Mouse (Mus musculus) liver, embryonic 13.5 days (tissue): ENCODE measurements around the gene Zscan12. TPM values are rescaled to one million over a fixed set of nuclear protein-coding genes. Genes with fewer than 3 reads are reported as not detected.

Experiments
- ATAC-seq: fragments of 200-750 bp; cut with Nextera tagmentation; 2 replicates; pipeline ENCODE4 v1.8.0; 2017; ENCODE audit warnings: low read depth, mild to moderate bottlenecking, moderate number of reproducible peaks, moderate library complexity
- DNase-seq: peaks from one replicate; pipeline ENCODE4 v3.0.0; 2022
- H3K27ac ChIP-seq: fragments of 300-500 bp; sonication (generic); 2 replicates; pipeline ENCODE4 v1.5.1; 2015; ENCODE audit warnings: moderate library complexity, mild to moderate bottlenecking, inconsistent platforms
- H3K27me3 ChIP-seq: fragments of 300-500 bp; sonication (generic); 2 replicates; pipeline ENCODE4 v1.6.1; 2015; ENCODE audit warnings: mild to moderate bottlenecking, inconsistent platforms
- H3K36me3 ChIP-seq: fragments of 300-500 bp; sonication (generic); 2 replicates; pipeline ENCODE4 v1.6.1; 2015; ENCODE audit warnings: mild to moderate bottlenecking, inconsistent platforms
- H3K4me1 ChIP-seq: fragments of 300-500 bp; sonication (generic); replicated peaks from 2 replicates; pipeline ENCODE4 v1.6.1; 2015; ENCODE audit warnings: inconsistent platforms
- H3K4me2 ChIP-seq: fragments of 300-500 bp; sonication (generic); 2 replicates; pipeline ENCODE4 v1.6.1; 2015; ENCODE audit warnings: inconsistent platforms, mild to moderate bottlenecking, moderate library complexity
- H3K4me3 ChIP-seq: fragments of 300-500 bp; sonication (generic); replicated peaks from 2 replicates; pipeline ENCODE4 v1.5.1; 2015; ENCODE audit warnings: mild to moderate bottlenecking, inconsistent platforms
- H3K9ac ChIP-seq: fragments of 300-500 bp; sonication (generic); 2 replicates; pipeline ENCODE4 v1.6.1; 2015; ENCODE audit warnings: mild to moderate bottlenecking, inconsistent platforms
- H3K9me3 ChIP-seq: fragments of 300-500 bp; sonication (generic); replicated peaks from 2 replicates; pipeline ENCODE4 v1.6.1; 2016; ENCODE audit warnings: inconsistent platforms
- WGBS: fragments of 180-500 bp; shearing (Covaris S2); methylation state at CpG from one replicate; pipeline ENCODE4 v1.1.7; 2015; ENCODE audit not compliant: insufficient replicate concordance; 5-methylcytosine and 5-hydroxymethylcytosine counted together
- polyA plus RNA-seq: library from polyadenylated mRNA; unstranded; fragments of >200 nt; fragmentation: Nextera tagmentation; extraction: Ambion mirVana; gene quantifications from 2 replicates; pipeline ENCODE4 v1.2.1, GENCODE M21; 2015

Gene Zscan12
- polyA plus RNA-seq, 1 experiment from 2014 or later = 4.4 TPM

DNA sequence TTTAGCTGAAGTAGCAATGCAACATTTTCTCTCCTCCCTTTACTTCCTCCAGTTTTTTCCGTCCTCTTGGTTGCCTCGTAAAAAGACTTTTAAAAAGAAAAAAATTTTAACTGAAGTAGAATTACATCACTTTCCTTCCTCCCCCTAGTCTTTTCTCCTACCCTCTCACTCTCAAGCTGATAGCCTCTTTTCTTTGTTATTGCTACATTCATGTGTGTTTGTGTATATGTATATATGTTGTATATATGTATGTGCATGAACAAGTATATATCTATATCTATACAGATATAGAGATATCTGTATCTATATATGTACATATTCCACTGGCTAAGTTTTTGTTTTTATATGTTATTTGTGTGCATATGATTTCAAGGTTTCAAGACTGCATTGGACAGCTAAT lies 40.2 kb downstream of the Zscan12 start:
- peak overlapping the region; percentile 82 for H3K4me2 ChIP-seq
- no peak overlapping the region; the same call in 1 of the 2 replicates for H3K27ac ChIP-seq
- H3K27me3 ChIP-seq = no peaks in the 10 kb centered on the region
- 0% methylated on average over 2 of the region's 2 CpGs for WGBS
- peak overlapping the region; percentile 86 for H3K4me3 ChIP-seq
- DNase-seq (no peak), ATAC-seq (0 out of 2 replicates have a peak, but pooled peaks have one; percentile 22)
- H3K36me3 ChIP-seq = peaks cover 17% of the 10 kb centered on the region
- no peaks in the 10 kb centered on the region for H3K9me3 ChIP-seq
- H3K9ac ChIP-seq = peak overlapping the region; percentile 91
- peaks cover 23% of the 10 kb centered on the region for H3K4me1 ChIP-seq

DNA sequence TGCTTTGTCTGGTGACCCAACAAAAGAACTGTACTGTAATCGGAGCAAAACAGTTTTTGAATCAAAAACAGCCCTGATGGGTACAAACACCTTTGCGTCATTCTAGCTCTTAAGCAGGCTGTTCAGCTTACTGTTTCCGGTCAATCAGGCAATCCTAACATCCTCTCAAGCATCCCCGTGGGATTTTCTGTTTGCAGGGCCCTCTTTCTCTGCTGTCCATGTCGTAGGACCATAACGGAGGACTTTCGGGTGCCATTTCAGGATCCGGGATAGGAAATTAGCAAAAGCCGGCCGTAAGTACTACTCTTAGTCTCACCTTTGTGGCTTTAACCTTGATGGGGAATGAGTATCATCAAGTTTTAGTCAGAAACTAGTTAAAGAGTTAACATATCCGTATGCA lies 44.7 kb downstream of the Zscan12 start:
- peak overlapping the region; percentile 72; the same call in 1 of the 2 replicates for H3K4me2 ChIP-seq
- ATAC-seq (no peak), DNase-seq (no peak)
- peak overlapping the region; percentile 79; the same call in 1 of the 2 replicates for H3K27ac ChIP-seq
- H3K4me1 ChIP-seq = peaks cover 15% of the 10 kb centered on the region
- H3K4me3 ChIP-seq = no peak overlapping the region
- no peaks in the 10 kb centered on the region for H3K27me3 ChIP-seq
- no peaks in the 10 kb centered on the region for H3K36me3 ChIP-seq
- H3K9me3 ChIP-seq = no peaks in the 10 kb centered on the region
- no peak overlapping the region for H3K9ac ChIP-seq
- WGBS = 83% methylated on average over 11 of the region's 11 CpGs

DNA sequence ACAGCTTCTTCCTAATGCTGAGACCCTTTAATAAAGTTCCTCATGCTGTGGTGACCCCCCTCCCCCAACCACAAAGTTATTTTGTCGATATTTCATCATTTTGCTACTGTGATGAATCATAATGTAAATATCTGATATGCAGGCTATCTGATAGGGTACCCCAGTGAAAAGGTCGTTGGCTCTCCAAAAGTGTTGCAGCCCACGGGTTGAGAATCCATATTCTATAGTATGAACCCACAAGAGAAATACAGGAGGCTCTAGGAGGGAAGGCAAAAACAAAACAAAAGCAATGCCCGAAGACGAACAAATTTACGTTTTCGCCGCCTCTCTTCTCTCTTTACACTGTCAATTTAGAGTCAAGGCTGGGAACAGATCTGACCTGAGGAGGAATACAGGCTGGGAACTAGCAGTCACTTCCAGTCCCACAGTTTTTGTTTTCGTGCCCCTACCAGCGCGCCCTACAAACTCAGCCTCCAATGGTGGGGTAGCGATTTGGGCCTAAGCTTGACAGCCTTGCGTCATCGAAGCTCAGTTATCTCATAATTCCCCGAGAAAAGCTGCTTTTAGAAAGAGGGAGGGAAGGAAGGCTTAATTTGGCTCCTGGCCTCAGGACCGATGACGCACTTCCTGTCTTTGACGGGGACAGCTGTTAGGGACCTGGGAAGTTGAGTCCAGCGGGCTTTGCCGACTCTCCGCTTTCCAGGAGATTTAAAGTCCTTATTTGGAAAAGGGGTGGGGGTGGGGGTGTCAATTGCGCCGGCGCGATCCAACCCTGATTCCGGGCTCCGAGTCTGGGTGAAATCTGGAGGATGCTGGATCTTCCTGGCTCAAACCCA lies 45.6 kb downstream of the Zscan12 start:
- peak overlapping the region; percentile 76 for H3K9ac ChIP-seq
- peak overlapping the region; percentile 79 for H3K27ac ChIP-seq
- WGBS = 3% methylated on average over 27 of the region's 27 CpGs
- H3K36me3 ChIP-seq = no peaks in the 10 kb centered on the region
- peak; percentile 83 for ATAC-seq
- peaks cover 22% of the 10 kb centered on the region for H3K4me1 ChIP-seq
- H3K4me3 ChIP-seq = peak overlapping the region; percentile 57
- peak overlapping the region; percentile 72 for H3K4me2 ChIP-seq
- peak; percentile 42 for DNase-seq
- H3K9me3 ChIP-seq = no peaks in the 10 kb centered on the region
- H3K27me3 ChIP-seq = no peaks in the 10 kb centered on the region

DNA sequence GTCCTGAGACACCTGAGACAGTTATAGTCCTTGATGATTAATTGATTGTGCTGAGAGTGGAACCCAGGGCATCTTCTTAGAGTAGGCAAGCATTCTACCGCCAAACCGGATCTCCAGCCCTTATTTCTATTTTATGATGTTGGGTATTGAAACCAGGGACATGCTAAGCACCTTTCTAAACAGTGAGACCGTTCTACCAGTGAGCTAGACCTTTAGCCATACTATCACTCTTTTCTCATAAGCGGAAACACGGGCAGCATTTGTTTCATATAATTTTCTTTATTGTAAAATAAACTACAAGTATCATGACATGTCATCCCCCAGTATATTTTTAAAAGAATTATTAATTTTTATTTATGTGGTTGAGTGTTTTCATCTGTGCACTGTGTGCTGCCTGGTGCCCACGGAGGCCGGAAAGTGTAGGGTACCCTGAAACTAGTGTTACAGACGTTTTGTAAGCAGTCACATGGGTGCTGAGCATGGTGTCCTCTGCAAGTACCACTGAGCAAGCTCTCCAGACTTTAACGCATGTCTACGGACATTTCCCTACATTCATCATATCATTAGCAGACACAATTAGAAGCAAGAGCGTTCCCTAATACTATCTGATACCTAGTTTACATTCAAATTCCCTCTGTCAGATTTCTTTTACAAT lies 46.3 kb downstream of the Zscan12 start:
- DNase-seq (no peak), ATAC-seq (peak; percentile 29)
- no peaks in the 10 kb centered on the region for H3K9me3 ChIP-seq
- peak overlapping the region; percentile 79 for H3K27ac ChIP-seq
- no peaks in the 10 kb centered on the region for H3K36me3 ChIP-seq
- H3K9ac ChIP-seq = peak overlapping the region; percentile 76
- peak overlapping the region; percentile 72 for H3K4me2 ChIP-seq
- peaks cover 30% of the 10 kb centered on the region for H3K4me1 ChIP-seq
- WGBS = 58% methylated on average over 11 of the region's 11 CpGs
- peak overlapping the region; percentile 57 for H3K4me3 ChIP-seq
- no peaks in the 10 kb centered on the region for H3K27me3 ChIP-seq

DNA sequence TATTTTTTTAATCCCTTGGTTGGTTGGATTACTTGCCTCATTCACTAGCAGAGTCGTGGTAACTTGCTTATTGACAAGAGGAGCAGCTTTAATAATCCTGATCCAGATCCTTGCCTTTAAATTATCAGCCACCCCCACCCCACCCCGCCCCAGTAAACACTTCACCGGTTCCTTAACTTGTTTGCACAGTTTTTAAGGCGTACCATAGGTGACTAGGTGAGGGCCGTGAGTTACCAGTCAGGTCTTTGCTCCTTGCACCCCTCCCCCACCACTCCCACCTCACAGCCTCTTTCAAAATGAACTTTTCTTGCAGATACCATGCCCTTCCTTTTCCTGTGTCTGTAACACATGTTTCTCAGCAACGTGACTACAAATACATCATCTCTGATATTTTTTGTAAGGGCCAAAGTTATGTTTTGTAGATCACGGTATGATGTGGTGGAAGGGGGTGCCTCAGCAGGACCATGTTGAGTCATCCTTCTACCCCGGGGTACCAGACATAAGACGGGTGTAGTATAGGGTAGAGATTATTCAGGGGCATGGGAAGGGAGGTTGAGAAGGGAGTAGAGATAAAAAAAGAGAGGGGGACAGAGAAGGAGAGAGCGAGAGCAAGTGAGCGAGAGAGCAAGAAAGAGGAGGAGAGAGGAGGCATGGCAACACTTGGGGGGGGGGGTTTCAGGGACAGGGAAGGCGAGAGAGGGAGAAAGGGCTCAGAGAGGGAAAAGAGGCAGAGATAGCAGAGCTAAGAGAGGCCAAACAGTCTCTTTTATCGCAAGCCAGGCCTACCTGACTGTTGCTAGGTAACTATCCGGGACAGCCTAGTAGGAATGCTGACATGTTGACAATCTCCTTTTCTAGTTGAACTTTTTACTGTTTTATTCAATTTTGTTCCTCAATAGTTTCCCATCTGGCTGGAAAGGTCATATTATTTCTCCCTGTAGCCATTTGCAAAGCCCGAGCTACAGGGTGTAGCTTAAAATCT lies 51.9 kb downstream of the Zscan12 start:
- Histone ChIP-seq H3K9me3 (no peaks in the 10 kb centered on the region), H3K4me3 (peak overlapping the region; percentile 21), H3K27ac (peak overlapping the region; percentile 98), H3K36me3 (no peaks in the 10 kb centered on the region), H3K27me3 (no peaks in the 10 kb centered on the region), H3K9ac (peak overlapping the region; percentile 59), H3K4me1 (peaks cover 72% of the 10 kb centered on the region), H3K4me2 (peak overlapping the region; percentile 56)
- ATAC-seq (peak; percentile 75), DNase-seq (peak; percentile 46)
- WGBS = 23% methylated on average over 15 of the region's 15 CpGs

DNA sequence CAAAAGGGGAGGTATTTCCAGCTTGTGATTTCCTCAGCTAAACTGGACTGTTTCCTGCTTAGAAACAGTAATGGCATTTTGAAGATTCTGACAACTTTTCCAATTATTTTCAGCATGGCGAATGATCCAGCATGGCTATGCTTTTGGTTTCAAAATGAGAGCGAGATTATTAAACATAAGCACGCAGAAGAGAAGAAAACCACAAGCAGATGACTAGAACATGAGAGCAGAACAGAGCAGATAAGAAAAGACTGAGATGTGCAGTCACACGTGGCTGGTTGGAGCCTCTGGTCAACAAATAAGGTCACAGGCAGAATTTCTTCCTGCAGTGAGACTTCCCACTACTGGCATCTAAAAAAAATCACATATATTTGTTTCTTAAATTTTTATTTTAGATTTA lies 52.6 kb downstream of the Zscan12 start:
- Histone ChIP-seq H3K4me2 (peak overlapping the region; percentile 56), H3K36me3 (no peaks in the 10 kb centered on the region), H3K27ac (peak overlapping the region; percentile 98), H3K4me3 (peak overlapping the region; percentile 21; the same call in 1 of the 2 replicates), H3K4me1 (peaks cover 78% of the 10 kb centered on the region), H3K27me3 (no peaks in the 10 kb centered on the region), H3K9me3 (no peaks in the 10 kb centered on the region), H3K9ac (peak overlapping the region; percentile 59)
- ATAC-seq = peak; percentile 25; the same call in 1 of the 2 replicates
- WGBS = 29% methylated on average over 4 of the region's 4 CpGs
- DNase-seq = no peak

DNA sequence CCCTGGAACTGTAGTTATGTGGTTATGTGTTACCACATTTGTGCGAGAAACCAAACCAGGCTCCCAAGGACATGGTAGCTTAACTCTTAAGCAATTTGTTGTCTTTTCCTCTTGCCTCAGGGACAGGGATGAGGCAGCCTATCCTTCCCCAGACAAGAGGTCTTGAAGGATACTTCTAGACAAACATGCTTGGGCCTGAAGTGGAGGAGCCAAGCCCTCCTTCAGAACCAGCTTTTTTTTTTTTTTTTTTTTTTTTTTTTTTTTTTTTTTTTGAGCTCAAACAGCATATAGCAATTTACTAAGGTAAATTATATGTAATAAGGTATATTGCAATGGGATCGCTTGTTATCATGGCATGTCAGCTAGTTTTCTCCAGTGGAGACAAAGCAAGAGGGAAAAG lies 53.1 kb downstream of the Zscan12 start:
- WGBS = 65% methylated on average over 2 of the region's 2 CpGs
- Histone ChIP-seq H3K27me3 (no peaks in the 10 kb centered on the region), H3K4me2 (peak overlapping the region; percentile 56; the same call in 1 of the 2 replicates), H3K36me3 (no peaks in the 10 kb centered on the region), H3K27ac (peak overlapping the region; percentile 98), H3K4me1 (peaks cover 82% of the 10 kb centered on the region), H3K9ac (peak overlapping the region; percentile 45), H3K4me3 (no peak overlapping the region), H3K9me3 (no peaks in the 10 kb centered on the region)
- ATAC-seq (no peak), DNase-seq (no peak)

DNA sequence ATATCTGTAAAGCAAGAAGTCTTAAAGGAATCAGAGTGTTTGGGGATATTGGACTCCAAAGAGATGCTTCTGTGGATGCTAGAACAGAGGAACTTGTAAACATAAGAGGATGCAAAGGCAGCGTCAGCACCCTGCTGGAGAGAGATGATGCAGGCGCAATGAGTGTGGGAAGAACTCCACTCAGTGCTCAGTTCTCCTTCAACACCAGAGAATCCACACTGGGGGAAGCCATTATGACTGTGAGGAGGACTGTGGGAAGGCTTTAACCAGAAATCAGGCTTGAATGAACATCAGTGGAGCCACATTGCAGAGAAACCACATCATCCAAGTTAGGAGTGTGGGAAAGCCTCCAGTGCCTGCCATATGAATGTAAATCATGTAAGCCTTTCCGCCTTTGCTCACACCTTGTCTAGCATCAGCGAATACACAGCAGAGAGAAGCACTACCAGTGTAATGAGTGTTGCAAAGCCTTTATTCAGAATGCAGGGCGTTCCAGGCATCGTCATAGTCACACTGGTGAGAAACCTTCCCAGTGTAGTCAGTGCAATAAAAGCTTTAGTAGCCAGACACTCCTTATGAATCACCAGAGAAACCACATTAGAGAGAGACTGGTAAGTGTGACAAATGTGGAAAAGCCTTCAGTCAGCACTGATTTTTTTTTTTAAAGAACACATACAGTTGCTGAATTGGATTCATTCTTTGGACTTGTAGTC lies 54.8 kb downstream of the Zscan12 start:
- no peaks in the 10 kb centered on the region for H3K27me3 ChIP-seq
- H3K4me2 ChIP-seq = no peak overlapping the region
- no peak overlapping the region for H3K4me3 ChIP-seq
- H3K4me1 ChIP-seq = peaks cover 82% of the 10 kb centered on the region
- no peak for ATAC-seq
- H3K36me3 ChIP-seq = no peaks in the 10 kb centered on the region
- peak overlapping the region; percentile 23; the same call in 1 of the 2 replicates for H3K9ac ChIP-seq
- no peaks in the 10 kb centered on the region for H3K9me3 ChIP-seq
- 79% methylated on average over 6 of the region's 6 CpGs for WGBS
- no peak for DNase-seq
- H3K27ac ChIP-seq = peak overlapping the region; percentile 65

DNA sequence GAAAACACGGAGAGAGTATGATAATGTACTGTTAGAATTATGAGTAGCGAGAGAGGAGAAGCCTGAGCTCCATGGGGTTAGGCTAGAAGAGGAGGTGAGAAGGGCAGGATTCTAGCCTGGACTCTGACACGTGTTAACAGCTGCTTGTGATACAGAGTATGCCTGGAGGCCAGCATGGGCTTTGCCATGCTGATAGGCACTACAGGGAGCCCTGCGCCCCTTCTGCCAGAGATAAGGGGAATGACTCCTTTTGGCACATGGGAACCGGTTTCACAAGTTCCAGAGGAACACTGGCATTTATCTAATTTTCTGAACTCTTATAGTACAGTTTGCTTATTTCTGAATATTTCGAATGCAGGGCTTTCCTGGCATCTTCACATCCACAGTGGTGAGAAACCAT lies 56.2 kb downstream of the Zscan12 start:
- ATAC-seq (peak; percentile 96), DNase-seq (peak; percentile 78)
- Histone ChIP-seq H3K27ac (peak overlapping the region; percentile 92), H3K9ac (peak overlapping the region; percentile 59), H3K4me2 (peak overlapping the region; percentile 49), H3K36me3 (no peaks in the 10 kb centered on the region), H3K4me1 (peaks cover 83% of the 10 kb centered on the region), H3K4me3 (no peak overlapping the region), H3K27me3 (no peaks in the 10 kb centered on the region), H3K9me3 (no peaks in the 10 kb centered on the region)
- WGBS = 19% methylated on average over 6 of the region's 6 CpGs
